Mouse (Mus musculus) kidney, postnatal 0 days (tissue): ENCODE data around the gene Dip2c. TPM values are rescaled to one million over a fixed set of nuclear protein-coding genes. Genes with fewer than 3 reads are reported as not detected.

Experiments used
- ATAC-seq: fragments of 200-750 bp; cut with Nextera tagmentation; replicated peaks from 2 replicates; pipeline ENCODE4 v1.8.0; 2017; ENCODE audit warnings: low read depth, moderate number of reproducible peaks, moderate TSS enrichment, moderate library complexity; ENCODE audit not compliant: low FRiP score
- DNase-seq: peaks from one replicate; pipeline ENCODE4 v3.0.0-alpha.2; 2016; ENCODE audit warnings: low spot score
- H3K27ac ChIP-seq: fragments of 300-500 bp; sonication (generic); 2 replicates; pipeline ENCODE4 v1.5.1; 2014; ENCODE audit warnings: mild to moderate bottlenecking
- H3K27me3 ChIP-seq: fragments of 300-500 bp; sonication (generic); 2 replicates; pipeline ENCODE4 v1.6.1; 2014; ENCODE audit warnings: low read length, mixed read lengths; ENCODE audit not compliant: insufficient read depth
- H3K36me3 ChIP-seq: fragments of 300-500 bp; sonication (generic); 2 replicates; pipeline ENCODE4 v1.6.1; 2014; ENCODE audit warnings: low read length, mixed read lengths; ENCODE audit not compliant: insufficient read depth
- H3K4me1 ChIP-seq: fragments of 300-500 bp; sonication (generic); replicated peaks from 2 replicates; pipeline ENCODE4 v1.6.1; 2014; ENCODE audit warnings: antibody characterized with exemption, low read length, mixed read lengths; ENCODE audit not compliant: insufficient read depth
- H3K4me2 ChIP-seq: fragments of 300-500 bp; sonication (generic); 2 replicates; pipeline ENCODE4 v1.6.1; 2014; ENCODE audit warnings: mild to moderate bottlenecking, low read length, moderate library complexity, mixed read lengths
- H3K4me3 ChIP-seq: fragments of 300-500 bp; sonication (generic); replicated peaks from 2 replicates; pipeline ENCODE4 v1.5.1; 2014; ENCODE audit warnings: low read depth, low read length
- H3K9ac ChIP-seq: fragments of 300-500 bp; sonication (generic); 2 replicates; pipeline ENCODE4 v1.6.1; 2014; ENCODE audit warnings: low read depth, low read length
- H3K9me3 ChIP-seq: fragments of 300-500 bp; sonication (generic); replicated peaks from 2 replicates; pipeline ENCODE4 v1.6.1; 2016; ENCODE audit warnings: low read length, inconsistent platforms, mixed read lengths
- CTCF ChIP-seq: IDR thresholded peaks from 2 replicates; pipeline ENCODE4 v1.5.1; 2016; ENCODE audit warnings: antibody characterized with exemption, low read depth, mild to moderate bottlenecking, moderate library complexity
- WGBS: fragments of 180-500 bp; shearing (Covaris S2); extraction: QIAGEN DNeasy Blood & Tissue Kit; methylation state at CpG from one replicate; pipeline ENCODE4 v1.1.7; 2014; 5-methylcytosine and 5-hydroxymethylcytosine counted together
- polyA plus RNA-seq: library from polyadenylated mRNA; unstranded; fragments of >200 nt; fragmentation: Nextera tagmentation; extraction: Ambion mirVana; gene quantifications from 2 replicates; pipeline ENCODE4 v1.2.1, GENCODE M21; 2015

Gene Dip2c
- polyA plus RNA-seq, 1 experiment from 2014 or later, result 3.8 TPM

DNA sequence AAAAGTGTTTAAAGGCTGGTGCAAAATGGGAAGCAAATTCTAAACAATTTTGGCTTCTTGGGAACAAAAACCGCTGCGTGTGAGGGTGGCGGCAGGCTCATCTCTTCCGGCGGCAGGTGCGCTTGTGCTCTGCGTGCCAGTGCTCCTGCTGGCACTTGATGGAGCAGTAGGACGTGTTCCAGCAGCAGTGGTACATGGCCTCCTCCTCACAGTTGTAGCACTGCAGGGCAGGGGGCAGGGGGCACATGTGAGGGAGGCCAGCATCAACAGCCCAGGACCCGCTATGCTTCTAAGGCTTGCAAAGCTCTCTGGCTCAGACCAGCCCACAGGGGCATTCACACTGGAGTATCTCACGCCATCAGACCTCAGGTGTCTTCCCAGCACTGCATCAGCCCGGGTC, 410.4 kb downstream of the Dip2c start:
- Histone ChIP-seq H3K27me3 (no peaks in the 10 kb centered on the region), H3K36me3 (peaks cover 67% of the 10 kb centered on the region), H3K9me3 (no peaks in the 10 kb centered on the region), H3K4me2 (no peak overlapping the region), H3K4me3 (no peak overlapping the region), H3K27ac (no peak overlapping the region), H3K4me1 (no peaks in the 10 kb centered on the region), H3K9ac (no peak overlapping the region)
- no peak for TF ChIP-seq CTCF
- no peak for ATAC-seq
- WGBS, result 92% methylated on average over 11 of the region's 11 CpGs
- DNase-seq, result no peak

DNA sequence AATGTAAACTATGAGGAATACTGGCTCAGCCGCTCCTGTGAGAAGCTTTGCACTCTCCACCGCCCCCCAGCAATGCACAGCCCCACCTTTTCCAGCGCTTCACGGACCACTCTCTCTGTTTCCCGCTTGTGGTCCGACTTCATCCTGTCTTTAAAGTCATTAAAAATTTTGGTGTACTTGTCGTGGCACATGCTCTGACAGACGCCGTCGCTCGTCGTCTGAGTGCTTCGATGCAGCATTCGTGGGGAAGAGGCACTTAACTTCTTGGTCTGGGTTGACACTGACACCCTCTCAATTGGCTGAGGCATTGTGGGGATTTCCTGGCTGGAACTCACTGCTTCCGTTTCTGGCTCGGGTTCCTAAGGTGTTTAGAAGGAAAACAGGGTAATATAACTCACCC, 413.0 kb downstream of the Dip2c start:
- TF ChIP-seq CTCF, result no peak
- WGBS, result 81% methylated on average over 16 of the region's 16 CpGs
- Histone ChIP-seq H3K27me3 (no peaks in the 10 kb centered on the region), H3K36me3 (peaks cover 71% of the 10 kb centered on the region), H3K4me2 (no peak overlapping the region), H3K4me3 (no peak overlapping the region), H3K9me3 (no peaks in the 10 kb centered on the region), H3K4me1 (no peaks in the 10 kb centered on the region), H3K9ac (no peak overlapping the region), H3K27ac (no peak overlapping the region)
- ATAC-seq, result no peak
- no peak for DNase-seq

DNA sequence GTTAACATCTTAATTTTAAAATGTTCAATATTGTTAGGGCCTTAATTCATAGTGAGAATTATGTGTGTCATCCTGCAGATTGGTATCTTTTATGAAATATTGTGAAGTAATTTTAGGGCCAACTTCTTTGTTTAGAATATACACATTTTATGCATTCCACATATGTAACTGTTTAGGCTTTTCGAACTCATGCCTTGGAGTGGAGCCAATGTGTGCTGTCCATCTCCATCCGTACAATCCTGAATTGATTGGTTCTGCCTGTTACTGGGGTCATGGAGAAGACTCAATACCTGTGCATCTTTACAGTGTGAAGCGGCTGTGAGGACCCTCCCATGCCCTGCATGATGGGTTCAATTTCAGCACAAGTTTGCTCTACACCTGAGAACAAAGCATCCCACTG, 416.5 kb downstream of the Dip2c start:
- no peak overlapping the region for H3K9ac ChIP-seq
- no peaks in the 10 kb centered on the region for H3K4me1 ChIP-seq
- H3K36me3 ChIP-seq, result peaks cover 59% of the 10 kb centered on the region
- DNase-seq, result no peak
- no peak for TF ChIP-seq CTCF
- H3K4me3 ChIP-seq, result no peak overlapping the region
- H3K27ac ChIP-seq, result no peak overlapping the region
- no peak for ATAC-seq
- H3K4me2 ChIP-seq, result no peak overlapping the region
- no peaks in the 10 kb centered on the region for H3K9me3 ChIP-seq
- 92% methylated on average over 3 of the region's 3 CpGs for WGBS
- no peaks in the 10 kb centered on the region for H3K27me3 ChIP-seq

DNA sequence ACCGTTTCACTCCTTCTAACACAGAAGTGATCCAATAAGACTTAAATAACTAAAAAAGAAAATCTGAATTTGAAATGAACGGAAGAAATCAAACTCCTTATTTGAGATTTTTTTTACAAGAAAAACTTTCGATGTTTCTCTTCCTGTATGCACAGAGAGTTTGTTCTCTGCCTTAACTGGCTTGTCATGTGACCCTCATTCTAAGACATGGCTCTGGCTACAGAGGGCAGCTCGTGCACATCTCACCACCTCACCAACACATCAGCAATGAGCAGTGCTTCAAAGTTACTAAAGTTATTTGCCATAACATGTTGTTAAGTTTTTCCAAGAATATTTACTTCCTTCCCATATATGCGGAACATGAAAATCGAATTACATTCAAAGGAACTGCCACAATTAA, 418.3 kb downstream of the Dip2c start:
- no peak for ATAC-seq
- Histone ChIP-seq H3K4me2 (no peak overlapping the region), H3K36me3 (peaks cover 42% of the 10 kb centered on the region), H3K27ac (no peak overlapping the region), H3K9ac (no peak overlapping the region), H3K4me1 (no peaks in the 10 kb centered on the region), H3K4me3 (no peak overlapping the region), H3K27me3 (no peaks in the 10 kb centered on the region), H3K9me3 (no peaks in the 10 kb centered on the region)
- TF ChIP-seq CTCF, result no peak
- 94% methylated on average over 6 of the region's 6 CpGs for WGBS
- no peak for DNase-seq

DNA sequence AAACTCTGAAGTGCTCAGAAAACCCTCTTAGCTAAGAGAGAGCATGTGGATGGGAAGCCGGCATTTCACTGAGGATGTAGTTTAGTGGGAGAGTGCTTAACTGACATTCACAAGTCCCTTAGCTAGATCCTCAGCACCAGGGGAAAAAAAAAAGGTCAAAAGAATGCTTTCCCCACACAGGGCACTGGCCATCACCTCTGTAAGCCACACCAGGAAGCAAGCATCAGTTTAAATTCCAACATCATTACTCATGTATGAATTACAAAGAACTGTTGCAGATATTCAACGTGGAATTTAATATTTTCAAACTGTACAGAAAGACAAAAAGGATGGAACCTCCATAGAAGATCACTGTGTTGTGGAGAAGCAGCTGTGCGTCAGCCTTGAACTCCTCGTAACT, 419.1 kb downstream of the Dip2c start:
- peaks cover 39% of the 10 kb centered on the region for H3K36me3 ChIP-seq
- no peak overlapping the region for H3K4me2 ChIP-seq
- DNase-seq, result no peak
- no peak overlapping the region for H3K27ac ChIP-seq
- no peak for ATAC-seq
- no peak for TF ChIP-seq CTCF
- H3K4me1 ChIP-seq, result no peaks in the 10 kb centered on the region
- H3K27me3 ChIP-seq, result no peaks in the 10 kb centered on the region
- H3K9ac ChIP-seq, result no peak overlapping the region
- H3K4me3 ChIP-seq, result no peak overlapping the region
- no peaks in the 10 kb centered on the region for H3K9me3 ChIP-seq
- WGBS, result 81% methylated on average over 4 of the region's 4 CpGs

DNA sequence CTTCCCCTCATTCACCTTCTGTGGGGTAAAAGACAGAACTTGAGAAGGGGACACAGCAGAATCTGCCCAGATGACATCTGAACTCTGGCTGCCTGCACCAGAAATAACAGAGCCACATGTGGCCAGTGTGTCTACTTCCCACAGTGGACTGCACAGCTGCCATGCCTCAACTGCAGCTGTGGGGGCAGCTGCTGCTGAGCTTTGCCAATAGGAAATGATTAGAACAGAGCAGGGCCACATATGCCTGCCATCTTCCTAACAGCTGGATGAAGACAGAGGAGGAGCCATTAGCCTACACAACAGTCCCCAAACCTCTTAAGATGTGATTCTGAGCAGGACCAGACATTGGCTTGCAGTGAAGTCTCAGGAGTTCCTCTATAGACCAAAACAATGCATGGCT, 419.5 kb downstream of the Dip2c start:
- Histone ChIP-seq H3K4me1 (no peaks in the 10 kb centered on the region), H3K4me2 (no peak overlapping the region), H3K27me3 (no peaks in the 10 kb centered on the region), H3K4me3 (no peak overlapping the region), H3K36me3 (peaks cover 37% of the 10 kb centered on the region), H3K27ac (no peak overlapping the region), H3K9ac (no peak overlapping the region), H3K9me3 (no peaks in the 10 kb centered on the region)
- no peak for TF ChIP-seq CTCF
- ATAC-seq, result no peak
- DNase-seq, result no peak

DNA sequence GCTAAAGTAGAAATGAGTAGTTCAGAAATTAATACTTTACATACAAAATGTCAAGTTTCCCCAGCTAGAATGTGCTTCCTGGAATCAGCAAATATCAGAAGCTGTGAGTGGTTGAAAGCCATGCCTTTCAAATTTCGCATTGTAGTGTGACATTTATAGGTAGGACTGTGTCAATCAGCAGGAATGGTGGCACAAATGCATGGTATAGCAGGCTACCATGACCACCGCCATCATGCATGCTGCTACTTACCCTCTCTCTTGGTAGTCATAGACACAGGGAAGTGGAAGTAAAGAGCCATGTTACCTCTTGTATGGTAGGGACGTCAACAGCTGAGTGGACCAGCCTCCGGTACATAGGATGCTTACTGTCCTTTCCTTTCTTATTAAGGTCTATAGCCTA, 421.0 kb downstream of the Dip2c start:
- no peak for TF ChIP-seq CTCF
- Histone ChIP-seq H3K9ac (no peak overlapping the region), H3K4me2 (no peak overlapping the region), H3K27ac (no peak overlapping the region), H3K27me3 (no peaks in the 10 kb centered on the region), H3K4me1 (no peaks in the 10 kb centered on the region), H3K36me3 (peaks cover 26% of the 10 kb centered on the region), H3K9me3 (no peaks in the 10 kb centered on the region), H3K4me3 (no peak overlapping the region)
- 95% methylated on average over 4 of the region's 4 CpGs for WGBS
- ATAC-seq, result no peak
- DNase-seq, result no peak
